Mouse (Mus musculus): ENCODE results near the gene S1pr4. TPM values are rescaled to one million over a fixed set of nuclear protein-coding genes. Genes with fewer than 3 reads are reported as not detected.

S1pr4 gene
- total RNA-seq, 2 experiments from 2014 or later: 0.53 to 0.94 TPM

- peak in 1 of 2 experiments; percentile 10 for DNase-seq (ENCODE audit: low spot score in 2 of 2)
Measured at GRCm38 (mm10) chr10:81494260-81495041, 5.5 kb downstream of the S1pr4 start.

GRCm38 (mm10) chr10:81493601-81494220 is 6.2 kb downstream of the S1pr4 start:
- no peak for DNase-seq (ENCODE audit: low spot score in 2 of 2)

GRCm38 (mm10) chr10:81492606-81493240 is 7.2 kb downstream of the S1pr4 start:
- no peak for DNase-seq (ENCODE audit: low spot score in 2 of 2)

DNA sequence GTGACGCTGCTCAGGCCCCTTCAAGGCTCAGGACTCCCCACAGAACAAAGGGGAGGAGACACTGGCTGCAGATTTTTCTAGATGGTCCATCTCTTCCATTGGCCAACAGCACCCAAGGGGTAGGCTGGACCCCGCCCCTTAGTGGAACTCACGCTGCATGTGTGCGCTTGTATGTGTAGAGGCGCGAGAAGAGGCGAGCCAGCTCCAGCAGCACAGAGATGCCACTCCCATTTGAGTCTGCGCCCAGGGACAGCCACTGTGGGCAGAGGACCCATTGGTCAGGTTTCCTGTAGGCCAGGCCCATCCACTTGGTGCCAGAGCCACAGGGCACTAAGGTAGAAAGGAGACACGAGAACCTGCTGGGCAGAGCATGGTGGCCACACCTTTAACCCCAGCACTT is 8.9 kb downstream of the S1pr4 start:
- DNase-seq (ENCODE audit: low spot score in 2 of 2): no peak

GRCm38 (mm10) chr10:81489941-81490340 is 10.0 kb downstream of the S1pr4 start:
- DNase-seq (ENCODE audit: low spot score in 2 of 2): no peak

DNA sequence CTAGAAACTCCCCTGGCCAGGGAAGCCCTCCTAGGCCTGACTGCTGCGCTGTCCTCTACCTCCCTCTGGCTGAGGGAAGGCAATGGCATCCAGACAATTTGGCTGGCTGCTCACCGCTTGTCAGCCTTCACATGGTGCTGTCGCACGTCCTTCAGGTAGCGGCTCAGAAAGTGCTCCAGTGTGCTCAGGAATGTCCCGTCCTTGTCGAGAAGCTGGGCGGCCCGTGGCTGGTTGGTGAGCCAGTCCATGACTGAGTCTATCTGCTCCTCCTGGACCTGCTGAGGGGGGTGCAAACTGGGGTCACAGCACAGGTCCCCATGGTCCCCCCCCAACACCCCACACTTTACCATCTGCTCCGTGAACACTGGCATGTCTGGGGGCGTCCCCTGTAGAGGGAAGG is 11.9 kb downstream of the S1pr4 start:
- DNase-seq (ENCODE audit: low spot score in 2 of 2): no peak

GRCm38 (mm10) chr10:81486496-81486895 is 13.4 kb downstream of the S1pr4 start:
- DNase-seq (ENCODE audit: low spot score in 2 of 2): no peak

GRCm38 (mm10) chr10:81485479-81486018 is 14.4 kb downstream of the S1pr4 start:
- DNase-seq (ENCODE audit: low spot score in 2 of 2): no peak

GRCm38 (mm10) chr10:81485060-81485449 is 14.9 kb downstream of the S1pr4 start:
- DNase-seq (ENCODE audit: low spot score in 2 of 2): no peak

- DNase-seq (ENCODE audit: low spot score in 2 of 2): peak in 1 of 2 experiments; percentile 60
Measured at GRCm38 (mm10) chr10:81484441-81485059, 15.4 kb downstream of the S1pr4 start.

DNA sequence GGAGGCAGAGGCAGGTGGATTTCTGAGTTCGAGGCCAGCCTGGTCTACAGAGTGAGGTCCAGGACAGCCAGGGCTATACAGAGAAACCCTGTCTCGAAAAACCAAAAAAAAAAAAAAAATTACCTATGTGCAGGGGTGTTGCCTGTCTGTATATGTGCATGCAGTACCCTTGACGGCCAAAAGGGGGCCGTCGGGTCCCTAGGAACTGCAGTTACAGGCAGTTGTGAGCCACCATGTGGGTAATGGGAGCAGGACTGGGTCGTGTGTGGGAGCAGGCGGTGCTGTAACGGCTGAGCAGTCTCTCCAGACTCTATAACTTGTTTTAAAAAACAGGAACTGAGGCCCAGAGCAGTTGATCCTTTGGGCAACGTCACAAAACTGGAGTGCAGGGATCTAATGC is 15.9 kb downstream of the S1pr4 start:
- peak in 1 of 2 experiments; percentile 74 for DNase-seq (ENCODE audit: low spot score in 2 of 2)

DNA sequence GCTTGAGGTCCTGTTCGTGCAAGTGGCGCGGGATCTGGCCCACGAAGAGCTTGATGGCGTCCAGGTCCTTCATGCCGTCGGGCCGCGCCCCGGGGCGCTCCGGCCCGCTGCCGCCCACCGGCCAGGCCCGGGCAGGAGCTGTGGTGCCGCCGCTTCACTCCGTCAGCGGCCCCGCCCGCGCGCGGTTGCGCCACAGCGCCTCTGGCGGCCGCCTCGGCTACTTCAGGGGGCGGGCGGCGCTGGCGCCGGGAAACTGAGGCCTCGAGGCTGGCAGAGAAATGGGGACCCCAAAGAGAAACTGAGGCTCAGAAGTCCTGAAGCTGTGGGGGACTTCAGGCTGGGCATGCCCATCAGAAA is 17.4 kb downstream of the S1pr4 start, which contains the start of gene Celf5:
Gene Celf5, minus strand, starts transcription at position 177 of the 357 bp plus-strand sequence.
- DNase-seq (ENCODE audit: low spot score in 2 of 2): peak; percentile 65 to 76

DNA sequence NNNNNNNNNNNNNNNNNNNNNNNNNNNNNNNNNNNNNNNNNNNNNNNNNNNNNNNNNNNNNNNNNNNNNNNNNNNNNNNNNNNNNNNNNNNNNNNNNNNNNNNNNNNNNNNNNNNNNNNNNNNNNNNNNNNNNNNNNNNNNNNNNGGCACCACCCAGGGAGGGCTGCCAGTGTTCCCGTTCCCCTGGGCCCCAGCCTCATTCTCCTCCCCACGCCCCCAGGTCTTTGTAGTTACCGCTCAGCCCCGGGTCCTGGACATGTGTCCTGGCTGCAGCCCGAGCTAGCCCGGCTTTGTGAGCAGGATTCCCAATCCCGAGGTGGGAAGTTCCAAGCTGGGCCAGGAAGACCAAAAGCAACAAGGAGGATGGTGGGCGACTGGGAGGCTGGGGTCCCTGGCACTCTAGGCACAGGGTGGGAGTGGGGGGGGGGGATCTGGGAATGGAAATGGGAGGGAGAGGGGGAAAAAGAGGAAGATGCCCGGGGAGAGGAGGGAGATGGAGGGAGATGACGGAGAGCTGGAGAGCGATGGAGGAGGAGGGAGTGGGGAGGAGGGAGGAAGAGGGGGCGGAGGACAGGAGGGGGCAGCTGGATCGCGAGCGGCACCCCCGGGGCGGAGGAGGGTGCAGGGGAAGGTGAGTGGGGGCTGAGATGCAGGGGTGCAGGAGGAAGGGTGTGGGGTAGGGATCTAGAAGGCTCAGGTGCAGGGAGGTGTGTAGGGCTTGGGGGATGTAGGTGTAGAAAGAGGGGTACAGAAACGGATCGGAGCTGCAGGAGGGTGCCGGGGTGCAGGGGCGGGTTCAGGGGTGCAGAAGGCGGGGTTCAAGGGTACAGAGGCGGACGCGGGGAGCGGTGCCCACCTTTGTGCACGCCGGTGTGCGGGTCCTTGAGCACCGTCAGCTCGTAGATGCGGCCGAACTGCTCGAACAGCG is 18.1 kb downstream of the S1pr4 start:
- DNase-seq (ENCODE audit: low spot score in 2 of 2): no peak

DNA sequence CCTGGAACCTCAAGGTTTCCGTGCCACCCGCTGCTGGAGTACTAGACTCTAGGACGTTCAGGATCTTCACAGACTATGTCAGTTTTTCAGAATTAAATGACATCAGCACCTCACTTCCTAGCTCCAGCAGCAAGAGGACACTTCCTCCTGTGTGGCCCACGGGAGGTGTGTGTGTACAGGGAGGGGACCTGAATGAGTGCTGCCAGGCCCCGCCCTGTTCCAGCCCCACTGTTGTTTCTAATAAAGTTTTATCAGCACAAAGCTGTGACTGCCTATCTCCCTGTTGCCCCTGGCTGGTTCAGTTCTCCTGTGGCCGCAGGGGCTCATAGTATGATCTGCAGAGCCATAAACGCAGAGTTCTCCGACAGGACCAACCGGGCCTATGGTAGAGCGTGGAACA is 25.5 kb downstream of the S1pr4 start:
- no peak for DNase-seq (ENCODE audit: low spot score in 2 of 2)

DNA sequence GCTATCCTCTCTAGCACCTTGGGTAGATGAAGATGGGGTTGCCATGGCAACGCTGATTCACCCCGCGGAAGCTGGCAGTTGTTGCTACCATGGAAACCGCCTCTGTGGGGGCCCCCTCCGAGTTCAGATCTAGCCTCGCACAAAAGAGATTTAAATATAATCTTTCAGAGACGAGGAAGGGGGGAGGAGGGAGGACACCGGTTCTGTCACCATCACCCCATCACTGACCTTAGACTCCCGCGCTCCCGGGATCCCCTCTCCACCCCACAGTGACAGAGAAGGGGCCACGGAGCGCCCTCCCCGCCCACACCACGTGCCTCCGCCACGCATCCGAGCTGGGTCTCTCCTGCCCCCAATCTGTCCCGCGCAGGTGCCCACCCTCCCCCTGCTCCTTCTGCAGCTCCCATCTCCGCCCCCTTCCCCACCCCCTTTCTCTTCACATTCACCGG is 26.9 kb downstream of the S1pr4 start:
- DNase-seq (ENCODE audit: low spot score in 2 of 2): peak; percentile 89 to 96

- no peak for DNase-seq (ENCODE audit: low spot score in 2 of 2)
Measured at GRCm38 (mm10) chr10:81472403-81473002, 27.4 kb downstream of the S1pr4 start.

GRCm38 (mm10) chr10:81470454-81470853 is 29.5 kb downstream of the S1pr4 start:
- DNase-seq (ENCODE audit: low spot score in 2 of 2): peak in 1 of 2 experiments; percentile 58

GRCm38 (mm10) chr10:81469253-81469652 is 30.7 kb downstream of the S1pr4 start:
- peak; percentile 66 to 75 for DNase-seq (ENCODE audit: low spot score in 2 of 2)

DNA sequence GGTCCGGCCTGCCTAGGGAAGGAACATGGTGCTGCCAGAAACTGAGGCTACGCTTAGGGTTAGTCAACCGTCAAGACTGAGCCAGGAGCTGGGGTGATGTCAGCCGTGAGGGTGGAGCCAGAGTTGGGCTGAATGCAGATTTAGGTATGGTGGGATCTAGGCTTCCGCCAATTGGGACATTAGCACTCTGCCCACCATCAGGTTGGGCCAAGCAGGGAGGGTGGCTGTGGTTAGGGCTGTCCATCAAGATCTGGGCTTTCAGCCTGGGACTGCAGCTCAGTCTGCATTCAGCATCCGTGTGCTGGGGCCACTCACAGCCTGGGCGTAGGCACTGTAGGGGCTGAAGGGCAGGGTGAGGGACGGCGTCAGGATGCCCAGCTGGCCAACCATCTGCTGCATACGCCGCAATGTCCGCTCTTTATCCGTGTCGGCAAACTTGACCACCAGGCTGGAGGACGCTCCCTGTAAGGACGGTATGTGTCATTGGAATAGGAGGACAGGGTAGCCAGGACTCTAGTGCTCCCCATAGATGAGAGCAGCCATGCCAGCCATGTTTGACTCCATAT is 32.2 kb downstream of the S1pr4 start:
- DNase-seq (ENCODE audit: low spot score in 2 of 2): no peak

- no peak for DNase-seq (ENCODE audit: low spot score in 2 of 2)
Measured at GRCm38 (mm10) chr10:81466881-81467280, 33.1 kb downstream of the S1pr4 start.
